Mouse (Mus musculus): ENCODE results near the gene Dph3.

- TF ChIP-seq POLR2A (IDR thresholded peaks at IDR 0.05; ENCODE audit: low read depth, low read length) (no peak), CTCF (conservative IDR thresholded peaks at IDR 0.05; ENCODE audit: insufficient read depth, insufficient read length, low read depth, low read length) (no peak)
Observed at GRCm38 (mm10) chr14:32084761-32085485, 606 bp downstream of the Dph3 start, which contains the start of gene Oxnad1.

Data from kidney, adult 2 months (tissue).